Mouse (Mus musculus): ENCODE results near the gene Kdm4b. TPM values are rescaled to one million over a fixed set of nuclear protein-coding genes. Genes with fewer than 3 reads are reported as not detected.

Gene Kdm4b
- total RNA-seq, 2 experiments from 2014 or later = 111 to 112 TPM

GRCm38 (mm10) chr17:56340717-56341116 lies 14.9 kb downstream of the Kdm4b start:
- intact Hi-C loops (cut with DNase I) = no loop called here
- no peak for DNase-seq

- intact Hi-C loops (cut with DNase I) = no loop called here
- no peak for DNase-seq
These were observed 17.6 kb downstream of the Kdm4b start for GRCm38 (mm10) chr17:56343466-56343865.

- intact Hi-C loops (cut with DNase I) = no loop called here
- no peak for DNase-seq
These were observed 19.5 kb downstream of the Kdm4b start for GRCm38 (mm10) chr17:56345364-56345763.

- intact Hi-C loops (cut with DNase I) = no loop called here
- DNase-seq = no peak
These were observed 22.3 kb downstream of the Kdm4b start for GRCm38 (mm10) chr17:56348128-56348527.

- DNase-seq = no peak
- intact Hi-C loops (cut with DNase I) = no loop called here
These were observed 22.7 kb downstream of the Kdm4b start for GRCm38 (mm10) chr17:56348586-56348985.

DNA sequence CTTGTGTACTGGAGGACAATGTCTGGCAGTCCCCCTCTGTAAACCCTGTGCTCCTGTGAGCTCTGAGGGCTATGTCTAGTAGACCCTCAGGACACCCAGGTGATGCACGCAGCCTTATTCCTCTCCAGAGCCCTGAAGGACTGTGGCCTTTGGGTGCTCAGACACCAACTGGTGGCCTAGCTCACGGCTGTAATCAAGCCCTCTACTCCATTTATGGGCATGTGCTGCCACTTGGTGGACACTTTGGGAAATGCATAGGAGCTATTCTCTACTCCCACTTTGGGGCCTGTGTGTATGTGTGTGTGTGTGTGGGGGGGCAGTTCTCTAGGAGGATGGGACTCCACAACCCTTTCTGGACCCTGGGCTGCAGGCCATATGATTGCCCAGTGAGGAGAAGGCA lies 24.8 kb downstream of the Kdm4b start:
- DNase-seq = peak; percentile 80
- intact Hi-C loops (cut with DNase I) = no loop called here

GRCm38 (mm10) chr17:56356921-56357885 lies 31.3 kb downstream of the Kdm4b start:
- intact Hi-C loops (cut with DNase I) = loop anchor here (5.0 kb wide), 1 partner anchor 200 kb away; no protein-coding TSS in a partner anchor
- DNase-seq = peak; percentile 77

GRCm38 (mm10) chr17:56359183-56359725 lies 33.4 kb downstream of the Kdm4b start:
- intact Hi-C loops (cut with DNase I) = loop anchor here (5.0 kb wide), 1 partner anchor 198 kb away; no protein-coding TSS in a partner anchor
- no peak for DNase-seq

GRCm38 (mm10) chr17:56359864-56360263 lies 34.0 kb downstream of the Kdm4b start:
- DNase-seq = no peak
- intact Hi-C loops (cut with DNase I) = loop anchor here (5.0 kb wide), 1 partner anchor 197 kb away; no protein-coding TSS in a partner anchor

DNA sequence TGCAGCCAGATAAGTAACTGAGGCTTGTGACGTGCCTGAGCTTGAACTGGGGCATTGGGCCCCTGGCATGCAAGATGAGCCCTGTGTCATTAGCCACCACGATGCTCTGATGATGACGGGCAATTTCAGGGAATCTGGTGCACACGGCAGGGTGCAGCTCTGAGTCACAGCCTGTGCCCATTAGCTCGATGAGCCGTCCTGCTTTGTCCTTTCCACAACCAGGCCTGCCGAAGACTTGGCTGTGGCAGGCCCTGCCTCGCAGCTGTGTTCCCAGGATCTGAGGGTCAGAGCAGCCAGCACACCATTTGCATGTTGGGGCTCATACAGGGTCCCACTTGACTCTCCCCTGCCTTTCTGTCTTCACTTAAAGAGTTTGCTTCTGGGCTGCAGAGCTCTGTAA lies 34.6 kb downstream of the Kdm4b start:
- peak; percentile 77 for DNase-seq
- intact Hi-C loops (cut with DNase I) = no loop called here

DNA sequence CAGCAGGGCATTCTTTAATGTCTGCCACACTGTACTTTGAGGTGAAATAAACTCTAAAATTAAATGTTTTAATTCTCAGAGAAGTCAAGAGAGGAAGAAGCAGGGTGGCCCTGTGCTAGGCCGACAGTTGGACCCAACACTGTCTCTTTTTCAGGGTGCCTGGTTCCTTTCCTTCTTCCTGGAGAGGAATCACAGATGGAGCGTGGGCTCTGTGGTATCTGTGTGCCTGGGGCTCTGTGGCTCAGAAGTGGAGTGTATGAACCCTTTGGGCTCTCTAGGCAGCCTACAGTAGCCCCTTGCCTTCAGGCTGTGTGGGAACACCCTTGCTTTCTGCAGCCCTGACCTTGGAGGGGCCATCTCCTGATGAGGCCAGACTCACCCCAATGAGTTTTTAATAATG lies 35.7 kb downstream of the Kdm4b start:
- intact Hi-C loops (cut with DNase I) = no loop called here
- no peak for DNase-seq

DNA sequence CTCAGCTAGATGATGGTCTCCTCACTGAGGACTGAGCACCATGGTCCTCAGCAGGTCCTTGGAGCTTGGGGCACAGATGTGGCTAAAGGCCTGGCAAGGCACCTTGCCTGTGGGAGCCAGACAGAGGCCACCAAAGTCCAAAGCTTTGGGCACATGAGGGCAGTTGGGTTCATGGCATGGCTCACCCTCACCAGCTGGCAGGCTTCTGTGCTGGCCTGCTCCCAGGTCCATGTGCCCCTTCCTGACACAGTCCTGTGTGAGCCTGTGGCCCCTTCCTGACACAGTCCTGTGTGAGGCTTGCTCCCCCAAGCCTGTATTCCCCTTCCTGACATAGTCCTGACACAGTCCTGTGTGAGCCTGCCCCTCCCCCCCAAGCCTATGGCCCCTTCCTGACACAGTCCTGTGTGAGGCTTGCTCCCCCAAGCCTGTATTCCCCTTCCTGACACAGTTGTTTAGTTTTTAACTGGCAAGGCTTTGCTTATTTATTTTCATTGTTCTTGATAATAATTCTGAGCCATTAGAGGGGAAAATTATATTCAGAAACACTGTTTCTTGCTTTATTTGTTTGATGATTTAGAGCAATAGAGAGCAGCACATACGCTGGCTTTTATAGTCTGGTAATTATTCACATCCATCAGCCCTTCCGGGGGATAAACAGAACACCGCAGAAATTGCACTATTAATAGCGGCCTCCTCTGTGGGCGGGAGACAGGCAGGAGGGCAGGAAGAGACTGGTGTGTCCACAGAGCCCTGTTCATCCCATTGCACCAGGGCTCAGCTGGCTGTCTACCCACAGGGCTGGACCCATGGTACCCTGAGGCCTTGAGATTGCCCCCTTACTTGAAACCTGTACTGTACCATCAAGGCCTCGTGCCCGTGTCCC lies 40.2 kb downstream of the Kdm4b start:
- intact Hi-C loops (cut with DNase I) = no loop called here
- no peak for DNase-seq

DNA sequence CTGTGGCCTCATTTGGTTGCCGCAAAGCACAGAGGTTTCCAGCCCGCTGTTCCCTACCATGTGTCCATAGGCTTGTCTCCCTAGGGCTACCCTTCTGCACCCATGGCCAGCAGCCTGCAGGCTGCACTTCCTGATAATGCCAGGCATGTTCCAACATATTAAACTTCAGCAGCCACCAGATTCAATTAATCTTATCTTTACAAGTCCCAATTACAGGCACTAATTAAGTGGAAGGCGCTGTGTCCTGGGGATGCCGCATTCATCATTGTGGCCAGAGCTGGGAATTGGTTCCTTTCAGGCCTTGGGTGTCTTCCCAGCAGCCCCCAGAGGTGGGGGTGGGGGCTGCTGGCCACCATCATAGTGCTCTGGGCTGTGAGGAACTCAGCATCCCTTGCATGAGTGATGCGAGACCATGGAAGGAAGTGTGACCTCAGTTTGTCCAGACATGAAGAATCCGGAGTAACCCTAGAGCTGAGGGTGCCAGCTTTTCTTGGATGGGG lies 42.5 kb downstream of the Kdm4b start:
- DNase-seq = no peak
- intact Hi-C loops (cut with DNase I) = no loop called here

DNA sequence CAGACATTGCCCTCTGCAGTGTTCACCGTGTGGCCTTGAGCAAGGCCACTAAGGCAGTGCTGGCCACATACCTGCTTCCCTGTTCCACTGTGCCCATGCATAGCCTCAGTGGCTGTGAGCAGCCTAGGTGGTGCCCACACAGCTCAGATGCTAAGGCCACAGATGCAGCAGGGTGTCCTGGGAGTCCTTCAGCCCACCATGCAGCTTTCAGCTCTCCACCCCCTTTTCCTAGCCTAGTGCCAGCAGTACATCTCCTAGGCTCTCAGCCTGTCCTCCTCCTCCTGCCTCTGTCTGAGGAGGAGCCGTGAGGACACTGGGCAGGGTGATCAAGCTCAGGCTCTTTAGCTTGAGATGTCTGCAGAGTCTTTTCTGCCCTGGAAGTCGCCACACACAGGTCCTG lies 44.2 kb downstream of the Kdm4b start:
- DNase-seq = no peak
- intact Hi-C loops (cut with DNase I) = no loop called here

DNA sequence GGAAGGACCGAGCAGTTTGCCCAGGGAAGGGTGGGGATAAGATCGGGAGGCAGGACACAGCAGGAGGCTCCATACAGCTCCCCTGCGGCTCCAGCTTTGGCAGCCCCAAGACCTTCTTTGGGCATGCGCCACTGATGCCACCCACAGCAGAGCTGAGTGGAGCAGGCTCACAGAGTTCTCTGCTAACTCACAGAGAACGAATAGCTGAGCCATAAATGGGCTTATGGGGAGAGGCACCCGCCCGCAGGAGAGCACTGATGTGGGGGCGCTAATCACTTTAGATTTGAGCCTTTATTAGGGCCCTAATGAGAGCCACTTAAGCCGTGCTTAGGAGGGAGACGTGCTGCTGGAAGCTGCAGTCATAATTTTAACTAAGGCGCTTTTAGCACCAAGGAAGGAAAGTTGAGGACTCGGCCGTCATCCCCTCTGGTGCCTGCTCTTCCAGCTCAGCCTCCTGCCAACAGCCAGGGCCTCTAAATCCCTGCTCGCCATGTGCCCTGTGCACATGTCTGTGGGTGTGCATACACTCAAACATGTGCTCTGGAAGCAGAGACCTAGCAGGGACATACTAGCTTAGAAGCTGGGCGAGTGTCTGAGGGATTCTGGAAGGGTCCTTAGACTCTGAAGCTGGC lies 45.3 kb downstream of the Kdm4b start:
- intact Hi-C loops (cut with DNase I) = no loop called here
- peak; percentile 30 for DNase-seq

GRCm38 (mm10) chr17:56372109-56372508 lies 46.2 kb downstream of the Kdm4b start:
- DNase-seq = no peak
- intact Hi-C loops (cut with DNase I) = no loop called here

GRCm38 (mm10) chr17:56373136-56374034 lies 47.5 kb downstream of the Kdm4b start:
- intact Hi-C loops (cut with DNase I) = no loop called here
- DNase-seq = peak; percentile 51

DNA sequence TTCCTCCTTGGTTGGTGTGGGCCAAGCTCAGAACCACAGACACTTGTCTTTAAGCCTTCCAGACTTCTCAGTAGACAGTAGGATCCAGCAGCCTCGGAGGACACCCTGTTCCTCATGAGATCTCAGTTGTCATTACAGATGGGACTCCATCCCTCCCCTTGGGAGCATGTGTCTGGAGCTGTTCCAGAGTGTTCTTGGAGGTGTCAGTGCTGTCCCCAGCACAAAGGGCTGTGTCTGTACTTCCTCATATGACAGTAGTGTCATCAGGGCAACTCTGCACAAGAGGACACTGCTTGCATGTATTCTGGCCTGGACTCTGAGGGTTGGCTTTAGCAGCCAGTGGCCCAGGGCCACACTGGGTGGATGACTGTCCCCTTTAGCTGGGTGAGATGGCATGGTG lies 49.0 kb downstream of the Kdm4b start:
- intact Hi-C loops (cut with DNase I) = no loop called here

GRCm38 (mm10) chr17:56379281-56379834 lies 53.5 kb downstream of the Kdm4b start:
- intact Hi-C loops (cut with DNase I) = no loop called here
- peak; percentile 60 for DNase-seq

More for the DNA sequence above, 49.0 kb downstream of the Kdm4b start:
- DNase-seq = peak; percentile 26
